Mouse (Mus musculus) frontal cortex, postnatal 14 days (tissue): Measurements from ENCODE around the gene Osbpl8.
"Not testable (repeated sequence)": the region's sequence is repeated elsewhere in the genome, so short reads cannot be mapped to it uniquely, and the experiment has no call there.

Experiments
- DNase-seq, 2 experiments: peaks; one replicate each; pipeline ENCODE4 v3.0.0; 2022; ENCODE audit warnings: low spot score in 2 of 2

Gene Osbpl8

DNA sequence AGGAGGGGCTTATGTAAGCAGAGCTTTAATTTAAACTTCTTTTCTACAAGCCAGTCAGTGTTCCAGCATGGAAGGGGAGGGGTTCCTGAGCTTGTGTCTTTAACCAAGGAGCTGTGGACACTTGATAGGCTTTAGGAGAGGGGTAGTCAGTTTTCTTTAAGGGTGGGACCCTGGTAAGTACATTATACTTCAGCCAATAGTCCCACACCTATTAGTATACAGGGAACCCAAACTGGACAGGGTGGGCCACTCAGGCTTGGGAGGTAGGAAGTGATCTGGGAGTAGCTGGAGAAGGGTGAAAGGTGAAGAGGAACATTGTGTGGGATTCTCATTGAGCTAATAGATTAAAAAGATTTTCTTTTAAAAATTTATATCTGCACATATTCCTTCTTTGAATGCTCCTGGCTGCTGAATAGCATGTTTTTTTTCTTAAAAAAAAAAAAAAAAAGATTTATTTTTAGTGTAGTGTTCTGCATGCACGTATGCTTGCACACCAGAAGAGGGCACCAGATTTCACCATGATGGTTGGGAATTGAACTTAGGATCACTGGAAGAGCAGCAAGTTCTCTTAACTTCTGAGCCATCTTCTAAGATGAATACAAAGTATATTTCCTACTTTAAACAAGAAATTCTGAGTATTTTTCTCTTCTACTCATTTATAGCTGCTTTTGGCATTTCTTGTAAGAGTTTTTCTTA lies 21.2 kb downstream of the Osbpl8 start:
- no peak for DNase-seq

DNA sequence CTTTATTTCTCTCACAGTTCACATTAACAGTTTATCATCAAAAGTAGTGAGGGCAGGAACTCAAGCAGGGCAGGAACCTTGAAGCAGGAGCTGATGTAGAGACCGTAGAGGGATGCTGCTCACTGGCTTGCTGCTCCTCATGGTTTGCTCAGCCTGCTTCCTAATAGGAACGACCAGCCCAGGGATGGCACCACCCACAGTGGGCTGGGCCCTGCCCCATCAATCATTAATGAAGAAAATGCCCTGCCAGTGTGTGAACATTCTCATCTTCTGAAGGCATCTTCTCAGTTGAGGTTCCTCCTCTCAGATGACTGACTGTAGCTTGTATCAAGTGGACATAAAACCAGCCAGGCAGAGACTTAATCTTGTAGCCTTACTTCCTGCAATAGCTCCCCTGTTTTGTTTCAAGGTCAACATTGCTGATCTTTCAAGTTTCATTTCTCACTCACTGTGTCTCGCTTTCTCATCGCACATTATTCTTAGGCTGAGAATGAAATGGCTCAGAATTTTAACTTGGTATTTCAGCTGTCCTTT lies 24.5 kb downstream of the Osbpl8 start:
- no peak for DNase-seq

DNA sequence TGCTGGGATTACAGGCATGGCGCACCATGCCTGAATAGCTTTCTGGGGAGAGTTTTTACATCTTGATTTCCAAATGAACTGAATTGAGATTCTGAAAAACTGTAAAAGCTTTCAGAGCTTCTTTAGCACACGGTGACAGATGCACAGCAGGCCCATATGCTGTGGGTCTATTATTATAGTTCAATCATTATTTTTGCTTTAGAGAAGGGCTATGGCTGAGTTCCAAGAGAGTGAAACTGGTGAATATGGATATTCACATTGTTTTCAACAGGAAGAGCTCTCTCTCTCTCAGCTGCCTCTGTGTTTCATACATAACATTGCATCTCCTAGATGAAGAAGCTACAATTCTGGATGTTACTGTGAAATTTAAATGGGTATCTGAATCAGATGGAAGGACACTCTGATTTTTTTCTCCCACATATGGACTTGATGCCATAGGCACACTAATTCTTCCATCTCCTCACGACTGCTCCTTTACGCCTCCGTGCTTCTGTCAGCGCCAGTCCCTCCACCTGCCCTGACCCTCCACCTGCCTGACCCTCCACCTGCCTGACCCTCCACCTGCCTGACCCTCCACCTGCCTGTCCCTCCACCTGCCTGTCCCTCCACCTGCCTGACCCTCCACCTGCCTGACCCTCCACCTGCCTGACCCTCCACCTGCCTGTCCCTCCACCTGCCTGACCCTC lies 25.7 kb downstream of the Osbpl8 start:
- no peak for DNase-seq

DNA sequence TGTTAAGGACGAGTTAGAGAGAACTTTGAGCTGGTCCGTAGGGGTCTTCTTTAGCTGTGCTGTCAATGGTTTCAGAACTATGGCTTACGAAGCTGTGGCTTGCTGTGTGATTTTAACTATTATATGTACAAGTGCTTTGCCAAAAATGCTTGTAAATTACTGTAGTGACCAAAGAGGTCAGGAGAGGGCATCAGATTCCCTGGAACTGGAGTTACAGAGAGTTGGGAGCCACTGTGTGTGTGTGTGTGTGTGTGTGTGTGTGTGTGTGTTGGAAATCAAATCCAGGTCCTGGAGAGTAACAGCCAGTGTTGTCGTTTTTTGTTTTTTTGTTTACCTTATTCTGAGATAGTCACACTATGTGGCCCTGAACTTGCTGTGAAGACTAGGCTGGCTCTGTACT lies 29.0 kb downstream of the Osbpl8 start:
- no peak for DNase-seq

DNA sequence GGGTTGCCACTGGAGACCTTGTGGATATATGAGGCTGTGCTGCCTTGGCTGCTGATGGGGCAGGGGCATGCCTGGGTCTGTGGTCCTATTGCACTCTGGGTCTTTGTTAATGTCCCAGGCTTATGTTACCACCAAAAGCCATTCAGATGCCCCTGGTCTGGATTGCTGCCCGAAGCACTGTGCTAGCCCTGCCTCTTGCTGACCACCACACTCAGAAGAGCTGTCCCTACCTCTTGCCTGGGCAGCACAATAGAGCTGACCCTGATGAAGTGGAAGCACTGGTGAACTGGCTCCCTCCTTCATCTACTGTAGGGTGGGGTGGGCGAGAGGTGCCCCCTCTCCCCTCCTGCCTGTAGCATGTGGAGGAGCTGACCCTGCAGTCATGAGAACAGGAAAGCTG lies 31.6 kb downstream of the Osbpl8 start:
- no peak for DNase-seq

DNA sequence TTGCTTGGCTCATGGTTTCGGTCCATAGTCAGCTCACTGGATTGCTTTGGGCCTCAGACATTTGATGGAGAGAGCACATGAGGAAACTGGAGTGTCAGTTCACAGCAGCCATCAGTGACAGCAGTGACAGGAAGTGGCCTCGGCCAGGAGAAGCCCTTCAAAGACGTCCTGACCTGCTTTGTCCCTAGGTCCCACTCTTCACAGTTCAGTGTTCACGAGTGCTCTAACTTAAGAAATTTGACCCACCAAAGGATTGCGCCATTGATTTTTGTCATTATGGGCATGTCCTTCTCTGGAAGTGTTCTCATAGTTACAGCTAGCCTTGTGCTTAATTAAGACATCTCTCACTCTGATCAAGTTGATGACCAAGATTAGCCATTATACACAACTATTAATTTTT lies 34.2 kb downstream of the Osbpl8 start:
- DNase-seq: not testable (repeated sequence)

DNA sequence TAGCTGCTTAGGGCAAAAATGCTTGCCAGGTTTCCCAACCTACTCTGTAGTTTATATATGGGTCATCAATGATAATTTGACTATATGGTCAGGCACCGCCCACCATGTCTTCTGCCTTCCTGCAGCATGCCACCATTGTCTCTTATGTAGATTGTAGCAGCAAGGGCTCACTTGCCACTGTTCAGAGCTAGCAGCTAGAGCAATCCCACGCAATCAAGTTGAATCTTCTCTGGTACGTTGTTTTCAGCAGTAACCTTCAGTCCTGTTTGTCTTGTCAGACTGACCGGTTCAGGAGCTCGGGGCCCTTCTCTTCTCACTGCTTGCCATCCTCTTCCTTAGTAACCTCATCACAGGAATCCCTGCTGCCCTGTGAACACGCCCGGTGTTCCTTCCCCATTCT lies 36.6 kb downstream of the Osbpl8 start:
- no peak for DNase-seq

DNA sequence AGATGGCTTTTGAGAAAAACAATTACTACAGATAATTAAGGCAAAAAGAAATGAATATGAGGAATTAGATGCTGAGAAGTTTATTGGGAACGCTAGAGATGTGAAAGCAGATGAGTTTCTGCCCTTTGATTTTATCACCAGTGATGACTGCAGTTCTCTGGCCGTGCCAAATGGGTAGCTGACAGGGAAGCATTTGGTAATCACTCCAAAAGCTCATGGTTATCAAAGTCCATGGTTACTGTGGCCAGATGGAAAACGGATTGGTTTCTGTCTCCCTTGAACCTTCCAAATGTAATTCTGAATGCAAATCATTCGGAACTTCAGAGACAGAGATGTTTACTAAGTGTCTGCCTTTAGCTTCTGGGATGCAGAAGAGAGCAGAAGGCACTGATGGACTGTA lies 37.1 kb downstream of the Osbpl8 start:
- no peak for DNase-seq

DNA sequence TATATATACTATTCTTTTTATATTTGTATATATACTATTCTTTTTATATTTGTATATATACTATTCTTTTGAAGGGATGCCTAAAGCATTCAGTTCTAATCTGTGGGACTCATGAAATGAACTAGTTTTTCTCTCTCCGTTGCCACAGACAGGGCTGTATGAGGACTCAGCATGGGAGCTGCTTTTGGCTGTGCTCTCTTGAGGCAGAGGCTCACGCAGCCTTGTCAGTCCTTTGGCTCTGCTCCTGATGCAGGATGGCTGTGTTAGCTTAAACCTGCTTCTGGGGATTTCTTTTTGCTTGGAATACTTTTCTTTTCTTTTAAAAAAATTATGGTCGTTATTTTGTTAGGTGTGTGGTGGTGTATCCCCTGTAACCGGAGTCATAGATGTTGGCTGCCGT lies 39.5 kb downstream of the Osbpl8 start:
- DNase-seq: no peak

DNA sequence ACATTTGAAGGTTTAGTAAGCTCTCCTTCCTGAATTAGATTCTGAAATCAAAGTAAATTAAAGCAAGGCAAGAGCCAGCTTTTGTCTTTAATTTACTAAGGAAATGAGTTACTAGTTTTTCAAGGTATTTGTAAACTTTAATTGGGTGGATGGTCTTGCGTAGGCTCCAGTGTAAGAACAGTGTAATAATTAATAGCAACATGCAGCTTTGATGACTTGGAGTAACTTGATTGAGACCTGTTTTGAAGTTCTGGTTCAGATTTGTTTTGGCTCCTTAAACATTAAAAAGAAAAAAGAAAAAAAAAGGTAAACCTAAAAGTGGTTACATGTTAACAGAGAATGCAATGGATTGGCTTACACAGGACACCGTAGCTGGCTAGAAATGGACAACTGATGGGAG lies 40.9 kb downstream of the Osbpl8 start:
- no peak for DNase-seq

DNA sequence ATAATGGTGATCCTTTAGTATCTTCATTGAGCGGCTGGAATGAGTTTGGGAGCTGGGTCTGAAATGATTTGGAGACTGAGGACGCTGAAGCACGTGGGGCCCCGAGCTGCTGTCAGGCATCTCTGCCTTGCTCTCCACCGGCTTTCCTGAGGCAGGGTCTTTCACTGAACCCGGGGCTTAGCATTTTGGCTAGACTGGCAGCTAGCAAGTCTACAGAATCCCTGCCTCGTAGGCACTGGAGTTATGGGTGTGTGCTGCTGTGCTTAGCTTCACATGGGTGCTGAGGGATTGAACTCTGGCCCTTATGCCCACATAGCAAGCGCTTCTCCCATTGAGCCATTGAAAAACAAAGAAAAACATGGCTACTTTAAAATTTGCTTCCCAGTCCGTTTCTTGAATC lies 42.8 kb downstream of the Osbpl8 start:
- DNase-seq: no peak

DNA sequence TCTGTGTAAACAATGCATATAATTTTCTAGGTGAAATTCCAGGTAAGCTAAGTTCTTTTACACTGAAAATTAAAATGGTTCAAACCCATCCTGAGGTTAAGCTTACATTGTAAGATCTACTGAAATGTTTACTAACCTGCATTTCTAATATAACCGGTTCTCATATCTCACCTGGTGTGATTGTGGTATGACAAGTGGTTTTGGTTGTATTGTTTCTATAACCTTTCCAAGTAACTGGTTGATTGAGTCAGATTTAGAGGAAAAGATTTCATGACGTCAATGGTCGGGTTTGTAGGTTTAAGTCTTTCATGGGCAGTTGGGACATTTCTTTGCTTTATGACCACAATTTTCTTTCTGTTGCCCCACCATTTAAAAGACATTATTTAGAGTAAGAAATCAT lies 49.5 kb downstream of the Osbpl8 start:
- DNase-seq: no peak

DNA sequence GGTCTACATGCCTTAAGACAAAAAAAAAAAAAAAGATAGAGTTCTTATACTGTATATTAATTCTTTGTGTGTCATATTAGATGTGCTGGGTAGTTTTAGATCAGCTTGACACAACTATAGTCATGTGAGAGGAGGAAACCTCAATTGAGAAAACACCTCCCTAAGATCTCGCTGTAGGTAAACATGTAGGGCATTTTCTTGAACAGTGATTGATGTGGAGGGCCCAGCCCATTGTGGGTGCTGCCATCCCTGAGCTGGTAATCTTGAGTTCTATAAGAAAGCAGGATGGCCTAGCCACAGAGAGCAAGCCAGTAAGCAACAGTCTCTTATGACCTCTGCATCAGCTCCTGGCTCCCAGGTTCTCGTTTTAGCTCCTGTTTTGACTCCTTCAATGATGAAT lies 50.1 kb downstream of the Osbpl8 start:
- no peak for DNase-seq

DNA sequence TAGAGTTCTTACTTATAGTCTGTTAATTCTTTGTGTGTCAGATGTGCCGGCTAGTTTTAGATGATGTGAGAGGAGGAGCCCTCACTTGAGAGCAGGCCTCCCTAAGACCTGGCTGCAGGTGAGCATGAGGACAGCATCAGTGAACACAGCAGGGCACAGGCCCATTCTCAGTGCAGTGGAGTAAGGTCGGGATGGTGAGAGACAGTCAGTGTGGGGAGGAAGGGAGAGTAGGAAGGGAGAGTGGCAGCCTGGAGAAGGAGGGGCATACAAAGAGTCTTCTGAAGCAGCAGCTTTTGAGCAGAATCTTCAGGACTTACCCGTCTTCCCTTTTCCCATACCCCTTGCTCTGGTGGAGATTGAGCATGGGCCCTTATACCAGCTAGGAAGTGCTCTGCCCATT lies 51.0 kb downstream of the Osbpl8 start:
- DNase-seq: no peak

DNA sequence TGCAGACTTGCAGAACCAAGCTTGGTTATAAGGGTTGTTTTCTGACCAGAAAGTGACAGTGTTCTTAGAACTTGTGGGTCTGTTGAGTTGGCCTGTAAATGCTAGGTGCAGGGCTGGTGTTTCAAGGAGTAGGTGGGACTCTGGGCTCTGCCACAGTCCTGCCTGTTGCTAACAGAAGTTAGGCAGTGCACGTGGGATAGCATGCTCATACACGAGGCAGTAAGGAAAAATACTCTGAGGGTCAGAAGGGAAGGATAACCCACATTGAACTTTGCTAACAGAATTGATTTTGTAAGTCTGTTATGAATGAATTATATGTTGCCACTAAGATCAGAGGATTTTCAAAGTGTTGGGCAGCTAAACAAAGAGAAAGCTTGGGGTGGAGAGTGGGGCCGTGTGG lies 51.6 kb downstream of the Osbpl8 start:
- no peak for DNase-seq

DNA sequence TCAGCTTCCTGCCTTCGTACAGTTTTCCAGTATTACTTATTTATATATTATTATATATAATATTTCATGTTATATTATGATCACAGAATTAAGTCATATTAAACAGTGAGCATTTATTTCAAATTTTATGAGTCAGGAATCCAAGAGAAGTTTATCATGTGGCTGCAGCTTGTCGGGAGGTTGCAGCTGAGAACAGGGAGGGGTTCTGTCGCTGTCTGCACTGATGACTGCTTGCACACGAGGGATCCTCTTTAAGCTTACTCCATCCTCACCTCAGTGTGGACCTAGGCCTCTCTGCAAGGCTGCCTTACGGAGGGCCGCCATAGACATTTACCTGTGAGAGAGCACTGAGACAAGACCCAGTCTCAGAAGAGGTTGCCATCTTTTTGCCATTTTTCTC lies 58.0 kb downstream of the Osbpl8 start:
- DNase-seq: no peak

DNA sequence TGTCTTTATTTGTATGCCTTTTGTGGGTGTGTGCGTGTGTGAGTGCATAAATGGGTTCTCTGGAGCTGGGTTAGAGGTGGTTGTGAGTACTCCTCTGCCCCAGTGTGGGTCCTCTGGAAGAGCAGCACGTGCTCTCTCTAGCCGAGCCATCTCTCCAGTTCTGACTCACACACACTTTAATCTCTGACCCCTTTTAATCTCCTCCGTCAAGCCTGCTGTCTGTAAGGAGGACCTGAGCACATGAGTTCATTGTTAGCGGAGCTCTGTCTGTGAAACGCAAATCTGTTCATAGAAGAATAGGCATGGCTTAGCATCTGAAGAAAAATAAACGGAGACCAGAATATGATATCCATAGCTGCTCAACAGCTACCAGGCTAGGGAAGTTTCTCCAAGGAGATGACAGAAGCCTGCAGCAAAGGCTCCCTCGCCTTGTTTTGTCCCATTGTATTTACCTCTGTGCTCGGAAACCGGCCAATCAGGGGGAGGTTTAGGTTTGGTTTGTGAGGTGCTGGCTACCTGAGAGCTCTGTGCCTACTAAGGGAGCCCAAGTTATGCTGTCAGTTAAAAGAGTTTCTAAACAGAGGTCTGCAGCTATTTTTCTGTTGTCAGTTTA lies 58.8 kb downstream of the Osbpl8 start:
- DNase-seq: no peak

DNA sequence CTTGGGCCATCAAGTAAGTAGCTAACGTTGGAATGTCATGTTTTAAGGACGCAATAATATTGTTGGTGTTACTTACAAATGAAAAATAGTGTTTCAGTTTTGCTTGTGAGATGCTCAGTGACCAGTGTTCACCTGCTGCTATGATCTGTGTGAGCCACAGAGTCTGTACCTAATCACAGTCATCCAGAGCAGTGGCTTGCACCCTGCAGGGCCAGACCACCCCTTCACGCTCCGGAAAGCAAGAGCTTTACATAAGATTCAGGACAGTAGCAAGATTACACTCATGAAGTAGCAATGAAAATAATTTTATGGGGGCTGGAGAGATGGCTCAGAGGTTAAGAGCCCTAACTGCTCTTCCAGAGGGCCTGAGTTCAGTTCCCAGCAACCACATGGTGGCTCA lies 60.1 kb downstream of the Osbpl8 start:
- no peak for DNase-seq

DNA sequence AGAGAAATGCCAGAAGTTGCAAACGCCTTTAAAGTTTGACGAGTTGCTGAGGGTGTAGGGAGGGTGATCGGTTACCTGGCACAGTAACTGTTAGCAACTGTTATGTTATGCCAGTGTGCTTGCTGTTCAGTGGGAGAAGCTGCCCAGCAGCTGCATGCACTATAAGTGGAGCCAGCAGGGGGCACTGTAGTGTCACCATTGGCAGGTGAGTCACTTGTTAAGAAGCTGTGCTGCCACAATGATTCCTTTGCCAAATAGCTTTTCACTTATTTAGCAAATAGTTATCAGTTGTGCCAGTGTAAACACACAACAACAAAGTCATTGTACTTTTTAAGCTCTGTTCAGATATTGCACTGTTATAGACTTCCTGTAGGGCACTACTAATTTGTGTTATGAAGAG lies 62.0 kb downstream of the Osbpl8 start:
- peak; percentile 78 to 91 for DNase-seq

DNA sequence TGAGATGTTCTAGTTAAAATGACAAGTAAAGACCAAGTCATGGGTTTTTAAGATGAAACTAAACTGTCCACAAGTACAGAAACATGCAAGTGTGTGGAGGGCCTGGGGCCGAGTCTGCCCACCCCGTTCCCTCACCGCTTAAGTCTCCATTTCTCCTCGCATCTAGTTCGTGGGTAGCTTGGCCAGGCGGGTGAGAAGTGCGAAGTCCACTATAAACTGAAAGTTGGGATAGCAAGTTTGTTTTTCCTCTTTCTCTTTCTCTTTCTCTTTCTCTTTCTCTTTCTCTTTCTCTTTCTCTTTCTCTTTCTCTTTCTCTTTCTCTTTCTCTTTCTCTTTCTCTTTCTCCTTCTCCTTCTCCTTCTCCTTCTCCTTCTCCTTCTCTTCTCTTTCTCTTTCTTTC lies 67.7 kb downstream of the Osbpl8 start:
- DNase-seq: not testable (repeated sequence)

DNA sequence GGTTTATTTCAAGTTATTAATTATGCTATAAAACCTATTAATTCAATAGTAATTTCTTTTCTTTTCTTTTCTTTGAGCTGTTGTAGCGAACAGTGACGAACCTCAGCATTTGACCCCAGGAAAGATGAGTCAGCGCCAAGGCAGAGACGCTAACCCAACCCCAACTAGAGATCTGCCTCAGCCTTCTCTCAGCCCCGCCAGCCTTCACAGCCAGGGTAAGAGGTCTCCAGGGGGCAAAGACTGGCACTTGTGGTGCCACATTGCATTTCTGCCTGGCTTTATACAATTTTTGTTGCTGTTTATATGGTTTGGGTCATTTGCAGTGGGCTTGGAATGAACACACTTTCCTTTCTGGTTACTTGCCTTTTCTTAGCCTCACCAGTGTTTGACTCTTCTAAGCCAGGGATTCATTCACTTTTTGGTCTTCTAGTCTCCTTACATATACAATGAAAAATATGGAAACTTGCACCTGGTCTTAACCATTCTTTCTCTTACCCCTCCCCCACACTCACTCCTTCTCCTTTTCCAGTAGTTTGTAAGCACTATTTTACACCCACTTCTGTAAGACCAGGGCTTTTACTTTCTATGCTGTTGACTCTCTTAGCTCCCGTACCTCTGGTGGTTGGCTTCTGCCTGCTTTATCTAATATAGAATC lies 69.1 kb downstream of the Osbpl8 start:
- DNase-seq: no peak

DNA sequence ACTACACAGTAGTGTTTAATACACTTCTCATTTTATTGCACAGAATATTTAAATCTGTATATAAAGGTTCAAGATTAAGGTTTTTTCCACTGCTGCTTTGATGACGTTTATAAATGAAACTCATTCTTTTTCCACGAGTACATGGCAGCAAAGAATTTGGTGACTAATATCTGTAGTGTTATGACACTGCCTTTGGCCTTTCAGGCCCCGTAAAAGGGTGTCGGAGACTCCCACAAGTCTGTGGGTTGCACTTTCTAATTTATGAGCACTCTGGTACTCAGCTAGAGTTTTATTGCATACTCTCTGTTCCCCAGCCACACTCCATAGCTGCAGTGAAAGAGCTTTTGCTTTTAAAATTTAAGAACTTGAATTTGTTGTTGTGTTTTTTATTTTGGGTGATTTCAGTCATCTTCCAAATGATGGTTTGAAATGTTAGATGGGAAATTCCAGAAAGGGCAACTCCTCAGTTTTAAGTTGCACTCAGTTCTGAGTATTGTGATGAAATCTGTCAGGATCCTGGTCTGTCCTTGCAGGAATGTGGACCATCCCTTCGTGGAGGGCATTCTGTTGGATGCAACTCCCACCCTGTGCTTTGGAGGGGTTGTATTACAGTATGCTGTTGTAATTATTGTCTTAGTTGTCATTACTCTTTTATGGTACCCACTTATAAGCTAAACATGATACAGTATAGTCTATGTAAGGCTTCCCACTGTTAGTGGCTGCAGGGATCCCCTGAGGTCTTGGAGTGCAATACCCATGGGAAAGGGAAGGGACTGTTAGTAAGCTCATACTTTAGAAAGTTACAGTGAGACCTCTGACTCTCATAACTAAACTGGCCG lies 70.1 kb downstream of the Osbpl8 start:
- no peak for DNase-seq
